Mouse (Mus musculus) thymus, postnatal 4 days (tissue): ENCODE results near the gene Orai3.
"Not testable (repeated sequence)": the region's sequence is repeated elsewhere in the genome, so short reads cannot be mapped to it uniquely, and the experiment has no call there.

ENCODE experiments used
- DNase-seq: peaks from one replicate; pipeline ENCODE4 v3.0.0; 2021

Gene Orai3

GRCm38 (mm10) chr7:127769651-127770038 lies at the start of gene Orai3:
TSS of gene Orai3 (plus strand) at chr7:127769815.
- peak; percentile 72 for DNase-seq

GRCm38 (mm10) chr7:127725490-127725889 lies 44.1 kb upstream of the Orai3 start:
- no peak for DNase-seq

GRCm38 (mm10) chr7:127725924-127726323 lies 43.7 kb upstream of the Orai3 start:
- no peak for DNase-seq

GRCm38 (mm10) chr7:127727898-127728297 lies 41.7 kb upstream of the Orai3 start:
- DNase-seq, result no peak

- DNase-seq, result no peak
Measured at GRCm38 (mm10) chr7:127730170-127730569, 39.4 kb upstream of the Orai3 start.

GRCm38 (mm10) chr7:127732066-127732465 lies 37.5 kb upstream of the Orai3 start, which contains the start of gene Ctf2:
TSS of gene Ctf2 (minus strand) at chr7:127732166.
- not testable (repeated sequence) for DNase-seq

- DNase-seq, result peak; percentile 90
Measured at GRCm38 (mm10) chr7:127744366-127745045, 25.1 kb upstream of the Orai3 start, which contains the start of gene Fbxl19. TSS of gene Fbxl19 (plus strand) at chr7:127744543.

GRCm38 (mm10) chr7:127745251-127745651 lies 24.4 kb upstream of the Orai3 start:
- DNase-seq, result peak; percentile 88

- DNase-seq, result peak; percentile 75
Measured at GRCm38 (mm10) chr7:127745652-127746493, 23.7 kb upstream of the Orai3 start.

- peak; percentile 70 for DNase-seq
Measured at GRCm38 (mm10) chr7:127746494-127747491, 22.8 kb upstream of the Orai3 start.

- DNase-seq, result no peak
Measured at GRCm38 (mm10) chr7:127747559-127748234, 21.9 kb upstream of the Orai3 start.

GRCm38 (mm10) chr7:127748235-127748560 lies 21.4 kb upstream of the Orai3 start:
- peak; percentile 28 for DNase-seq

GRCm38 (mm10) chr7:127750131-127751127 lies 19.2 kb upstream of the Orai3 start:
- no peak for DNase-seq

GRCm38 (mm10) chr7:127751619-127752018 lies 18.0 kb upstream of the Orai3 start:
- no peak for DNase-seq

- DNase-seq, result no peak
Measured at GRCm38 (mm10) chr7:127752069-127752468, 17.5 kb upstream of the Orai3 start.

GRCm38 (mm10) chr7:127753158-127753557 lies 16.5 kb upstream of the Orai3 start:
- no peak for DNase-seq

- no peak for DNase-seq
Measured at GRCm38 (mm10) chr7:127753741-127754140, 15.9 kb upstream of the Orai3 start.

GRCm38 (mm10) chr7:127759716-127760115 lies 9.9 kb upstream of the Orai3 start:
- no peak for DNase-seq

GRCm38 (mm10) chr7:127760478-127760877 lies 9.1 kb upstream of the Orai3 start:
- no peak for DNase-seq

GRCm38 (mm10) chr7:127761026-127761425 lies 8.6 kb upstream of the Orai3 start:
- DNase-seq, result peak; percentile 75

GRCm38 (mm10) chr7:127763642-127764041 lies 6.0 kb upstream of the Orai3 start:
- DNase-seq, result no peak
